Mouse (Mus musculus) hindbrain, embryonic 15.5 days (tissue): ENCODE results near the gene Mmp17. TPM values are rescaled to one million over a fixed set of nuclear protein-coding genes. Genes with fewer than 3 reads are reported as not detected.

Experiments
- polyA plus RNA-seq: library from polyadenylated mRNA; unstranded; fragments of >200 nt; fragmentation: Nextera tagmentation; extraction: Ambion mirVana; gene quantifications from 2 replicates; pipeline ENCODE4 v1.2.1, GENCODE M21; 2015

Gene Mmp17
- polyA plus RNA-seq, 1 experiment from 2014 or later, result 13.5 TPM

Other genes starting within 250 kb of the Mmp17 start
- gene Sfswap, start 82.9 kb upstream of the Mmp17 start, polyA plus RNA-seq, result 51.5 and 52.8 TPM in 2 replicates
- 5.7 and 7.1 TPM in 2 replicates for gene Zfp11, start 85.9 kb downstream of the Mmp17 start, polyA plus RNA-seq
- gene Sept14, start 124.3 kb downstream of the Mmp17 start, polyA plus RNA-seq, result not detected in 2 replicates
- 162 and 169 TPM in 2 replicates for gene Mrps17, start 131.3 kb downstream of the Mmp17 start, polyA plus RNA-seq
- gene Nipsnap2, start 140.9 kb downstream of the Mmp17 start, polyA plus RNA-seq, result 90.7 and 91.6 TPM in 2 replicates
- gene Psph, start 203.3 kb downstream of the Mmp17 start, polyA plus RNA-seq, result 34.7 and 38.5 TPM in 2 replicates